Mouse (Mus musculus) heart, postnatal 14 days (tissue): ENCODE results near the gene Gm20388. TPM values are rescaled to one million over a fixed set of nuclear protein-coding genes. Genes with fewer than 3 reads are reported as not detected.

Experiments
- DNase-seq, 2 experiments: peaks; one replicate each; pipeline ENCODE4 v3.0.0; 2021 to 2022
- intact Hi-C: fragments of 180-260 bp; cut with DNase I; formaldehyde crosslinking; loops from one replicate; pipeline ENCODE4 v1.15.1; 2025
- total RNA-seq, 2 experiments: library from RNA; stranded (reverse); gene quantifications; 2 replicates each; pipeline ENCODE4 v1.2.3; 2021

Gene Gm20388
- total RNA-seq, 2 experiments from 2014 or later = 0.24 TPM; not detected in 1

- intact Hi-C loops = no loop called here
- DNase-seq = no peak
These were observed 571.5 kb downstream of the Gm20388 start for GRCm38 (mm10) chr8:120482015-120482689.

GRCm38 (mm10) chr8:120484460-120484859, 573.8 kb downstream of the Gm20388 start:
- intact Hi-C loops = no loop called here
- DNase-seq = peak in 1 of 2 experiments; percentile 38

GRCm38 (mm10) chr8:120485116-120485515, 574.5 kb downstream of the Gm20388 start:
- intact Hi-C loops = loop anchor here (5.0 kb wide), 1 partner anchor 68 kb away; no protein-coding TSS in a partner anchor
- DNase-seq = no peak

GRCm38 (mm10) chr8:120485551-120486476, 575.2 kb downstream of the Gm20388 start:
- intact Hi-C loops = loop anchor here (5.0 kb wide), 1 partner anchor 69 kb away; no protein-coding TSS in a partner anchor

GRCm38 (mm10) chr8:120486477-120487376, 576.1 kb downstream of the Gm20388 start:
- intact Hi-C loops = loop anchor here (5.0 kb wide), 1 partner anchor 69 kb away; no protein-coding TSS in a partner anchor
- peak; percentile 61 to 62 for DNase-seq

More at GRCm38 (mm10) chr8:120485551-120486476, 575.2 kb downstream of the Gm20388 start:
- no peak for DNase-seq

- DNase-seq = no peak
- intact Hi-C loops = loop anchor here (5.0 kb wide), 1 partner anchor 70 kb away; no protein-coding TSS in a partner anchor
These were observed 576.7 kb downstream of the Gm20388 start for GRCm38 (mm10) chr8:120487377-120487728.

- peak; percentile 70 to 72 for DNase-seq
These were observed 577.3 kb downstream of the Gm20388 start for GRCm38 (mm10) chr8:120487729-120488510.

GRCm38 (mm10) chr8:120488636-120489131, 578.0 kb downstream of the Gm20388 start:
- DNase-seq = no peak
- intact Hi-C loops = loop anchor here (5.0 kb wide), 1 partner anchor 71 kb away; no protein-coding TSS in a partner anchor

More at GRCm38 (mm10) chr8:120487729-120488510, 577.3 kb downstream of the Gm20388 start:
- intact Hi-C loops = loop anchor here (5.0 kb wide), 1 partner anchor 71 kb away; no protein-coding TSS in a partner anchor

- intact Hi-C loops = loop anchor here (5.0 kb wide), 1 partner anchor 72 kb away; no protein-coding TSS in a partner anchor
- DNase-seq = peak; percentile 67 to 74
These were observed 578.6 kb downstream of the Gm20388 start for GRCm38 (mm10) chr8:120489142-120489754.

GRCm38 (mm10) chr8:120489771-120490281, 579.2 kb downstream of the Gm20388 start:
- DNase-seq = no peak
- intact Hi-C loops = loop anchor here (5.0 kb wide), 1 partner anchor 73 kb away; no protein-coding TSS in a partner anchor

GRCm38 (mm10) chr8:120490354-120491141, 579.9 kb downstream of the Gm20388 start:
- DNase-seq = no peak
- intact Hi-C loops = no loop called here

GRCm38 (mm10) chr8:120491166-120491793, 580.6 kb downstream of the Gm20388 start:
- no peak for DNase-seq
- intact Hi-C loops = no loop called here

- DNase-seq = no peak
- intact Hi-C loops = no loop called here
These were observed 581.7 kb downstream of the Gm20388 start for GRCm38 (mm10) chr8:120492193-120492880.

- no peak for DNase-seq
- intact Hi-C loops = no loop called here
These were observed 582.2 kb downstream of the Gm20388 start for GRCm38 (mm10) chr8:120492881-120493220.

- intact Hi-C loops = no loop called here
- DNase-seq = no peak
These were observed 583.1 kb downstream of the Gm20388 start for GRCm38 (mm10) chr8:120493508-120494464.
